Mouse (Mus musculus): ENCODE measurements around the gene Car4.

DNA sequence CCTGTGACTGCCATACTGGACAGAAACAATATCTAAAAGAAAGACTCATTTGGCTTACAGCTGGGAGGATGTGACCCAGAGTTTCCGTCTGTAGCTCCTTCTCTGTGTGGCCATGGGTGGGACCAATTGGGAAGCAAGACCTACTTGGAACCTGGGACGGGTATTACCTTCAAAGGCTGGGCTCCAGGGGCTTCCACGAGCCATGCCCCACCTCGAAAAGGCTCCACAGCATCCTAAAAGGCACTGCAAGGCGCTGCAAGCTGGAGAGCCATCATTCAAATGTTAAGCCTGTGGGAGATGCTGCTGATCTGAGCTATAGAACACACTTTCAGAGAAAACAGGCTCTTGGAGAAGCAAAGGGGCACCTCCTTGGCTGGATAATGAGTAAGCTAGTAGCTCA lies 16.1 kb downstream of the Car4 start:
- no peak for TF ChIP-seq CTCF (IDR thresholded peaks at IDR 0.05; ENCODE audit: control insufficient read depth, insufficient read depth, insufficient read length)
- no peak for TF ChIP-seq USF1 (IDR thresholded peaks at IDR 0.05; ENCODE audit: low read depth)
